Mouse (Mus musculus) left cerebral cortex, adult 2 months (tissue): ENCODE results near the gene Tcl1b5. TPM values are rescaled to one million over a fixed set of nuclear protein-coding genes. Genes with fewer than 3 reads are reported as not detected.
"Not testable (repeated sequence)": the region's sequence is repeated elsewhere in the genome, so short reads cannot be mapped to it uniquely, and the experiment has no call there.

ENCODE experiments used
- DNase-seq, 2 experiments: peaks; one replicate each; pipeline ENCODE4 v3.0.0; 2021 to 2022; ENCODE audit warnings: low spot score in 2 of 2, mixed read lengths in 1 of 2; ENCODE audit errors: extremely low spot score in 1 of 2
- H3K27ac ChIP-seq: fragments of 200-600 bp; 2 replicates; pipeline ENCODE4 v1.8.1; 2022
- H3K4me3 ChIP-seq: fragments of 200-600 bp; 2 replicates; pipeline ENCODE4 v1.8.1; 2022
- CTCF ChIP-seq: fragments of 200-600 bp; IDR thresholded peaks from 2 replicates; pipeline ENCODE4 v1.8.1; 2022; ENCODE audit warnings: antibody characterized with exemption, mild to moderate bottlenecking, moderate library complexity
- intact Hi-C: fragments of 180-260 bp; cut with DNase I; formaldehyde crosslinking; loops from one replicate; pipeline ENCODE4 v1.15.1; 2025
- total RNA-seq, 2 experiments: library from RNA; stranded (reverse); gene quantifications; 2 replicates each; pipeline ENCODE4 v1.2.3; 2021

Gene Tcl1b5
- total RNA-seq, 2 experiments from 2014 or later = not detected

- Histone ChIP-seq H3K27ac (no peak overlapping the region), H3K4me3 (no peak overlapping the region)
- no peak for TF ChIP-seq CTCF
- DNase-seq = no peak
- intact Hi-C loops = no loop called here
These were observed 9.4 kb upstream of the Tcl1b5 start for GRCm38 (mm10) chr12:105166734-105167133.

DNA sequence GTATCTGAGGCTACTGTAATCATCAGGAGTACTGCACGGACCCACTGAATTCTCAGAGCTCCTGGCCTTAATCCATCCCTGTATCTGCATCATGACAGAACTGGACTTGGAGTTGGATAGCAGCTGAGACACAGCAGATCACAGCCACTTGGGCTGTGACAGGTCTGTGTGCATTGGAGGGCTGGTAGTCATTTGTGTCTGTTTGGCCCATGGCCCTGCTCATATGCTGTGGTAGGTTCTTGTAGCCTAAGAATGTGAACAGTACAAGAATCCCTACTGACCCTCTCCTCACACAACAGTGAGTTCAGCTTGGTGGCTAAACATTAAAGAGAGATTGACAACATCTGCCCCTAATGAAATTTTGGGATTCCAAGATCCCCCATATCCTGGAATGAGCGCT lies 2.8 kb upstream of the Tcl1b5 start:
- no peak overlapping the region for H3K4me3 ChIP-seq
- H3K27ac ChIP-seq = no peak overlapping the region
- TF ChIP-seq CTCF = no peak
- no peak for DNase-seq
- intact Hi-C loops = no loop called here

- DNase-seq = peak; percentile 37 to 61
- intact Hi-C loops, H3K27ac ChIP-seq, H3K4me3 ChIP-seq: not testable (repeated sequence)
- TF ChIP-seq CTCF = peak; percentile 41
These were observed 1.8 kb upstream of the Tcl1b5 start for GRCm38 (mm10) chr12:105174318-105174717.

DNA sequence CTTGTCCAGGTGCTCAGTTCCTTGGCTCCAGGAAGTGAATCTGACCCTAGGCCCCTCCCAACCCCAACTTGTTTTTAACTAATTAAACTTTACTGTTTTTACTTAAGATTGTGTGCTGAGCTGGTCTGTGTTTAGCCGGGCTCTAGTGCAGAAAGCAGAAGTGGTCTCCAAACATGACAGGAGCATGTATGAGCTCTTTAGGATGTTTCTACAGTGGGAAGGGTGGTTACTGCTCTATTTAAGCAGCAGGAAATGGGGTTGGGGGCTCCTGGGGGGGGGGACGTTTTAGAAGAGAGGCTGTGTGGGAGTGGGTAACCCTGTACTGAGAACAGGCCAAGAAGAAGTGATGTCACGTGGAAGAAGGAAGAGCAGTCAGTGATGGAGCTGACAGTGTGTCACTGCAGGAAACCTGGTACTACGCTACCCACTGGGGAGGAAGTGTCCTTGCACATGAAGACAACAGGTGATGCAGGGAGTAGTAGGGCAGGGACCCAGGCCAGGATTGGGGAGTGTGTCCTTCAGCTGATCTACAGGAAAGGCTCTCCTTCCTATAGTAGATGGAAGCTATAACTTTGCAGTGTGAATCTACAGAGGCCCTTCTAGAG lies 5.0 kb downstream of the Tcl1b5 start:
- H3K27ac ChIP-seq, DNase-seq, H3K4me3 ChIP-seq, intact Hi-C loops: not testable (repeated sequence)

DNA sequence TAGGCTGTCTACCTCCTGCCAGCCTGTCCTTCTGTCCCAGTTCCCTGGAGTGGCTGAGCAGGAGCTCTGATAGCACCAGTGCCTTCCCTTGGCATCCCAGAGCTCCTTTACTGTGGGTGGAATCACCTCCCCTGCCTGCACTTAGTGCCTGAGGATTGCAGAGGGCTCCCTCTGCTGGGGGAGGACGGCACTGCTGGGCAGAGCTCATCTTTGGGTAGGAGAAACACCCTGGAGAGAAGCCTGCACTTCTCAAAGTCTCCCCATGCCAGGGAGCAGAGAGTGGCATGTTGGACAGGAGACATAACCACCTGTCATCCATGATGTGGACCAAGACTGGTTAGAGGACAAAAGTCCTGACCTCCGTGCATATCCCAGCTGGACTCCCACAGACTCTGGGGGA lies 12.8 kb downstream of the Tcl1b5 start:
- DNase-seq, intact Hi-C loops, H3K27ac ChIP-seq, H3K4me3 ChIP-seq: not testable (repeated sequence)
- TF ChIP-seq CTCF = peak; percentile 43

- H3K27ac ChIP-seq, H3K4me3 ChIP-seq, intact Hi-C loops, DNase-seq: not testable (repeated sequence)
These were observed 14.6 kb downstream of the Tcl1b5 start, which contains the start of gene Tcl1b3 for GRCm38 (mm10) chr12:105190743-105191142. Gene Tcl1b3 (plus strand): TSS chr12:105191043.

GRCm38 (mm10) chr12:105199684-105200497 lies 23.7 kb downstream of the Tcl1b5 start:
- H3K4me3 ChIP-seq, DNase-seq, H3K27ac ChIP-seq, intact Hi-C loops: not testable (repeated sequence)

- H3K27ac ChIP-seq, intact Hi-C loops, H3K4me3 ChIP-seq, DNase-seq: not testable (repeated sequence)
These were observed 25.5 kb downstream of the Tcl1b5 start, which contains the start of gene Tcl1b4 for GRCm38 (mm10) chr12:105201657-105202056. Gene Tcl1b4 (plus strand): TSS chr12:105201957.

GRCm38 (mm10) chr12:105207071-105207470 lies 30.9 kb downstream of the Tcl1b5 start:
- TF ChIP-seq CTCF = no peak
- H3K27ac ChIP-seq = no peak overlapping the region
- no peak for DNase-seq
- intact Hi-C loops = no loop called here
- no peak overlapping the region for H3K4me3 ChIP-seq

DNA sequence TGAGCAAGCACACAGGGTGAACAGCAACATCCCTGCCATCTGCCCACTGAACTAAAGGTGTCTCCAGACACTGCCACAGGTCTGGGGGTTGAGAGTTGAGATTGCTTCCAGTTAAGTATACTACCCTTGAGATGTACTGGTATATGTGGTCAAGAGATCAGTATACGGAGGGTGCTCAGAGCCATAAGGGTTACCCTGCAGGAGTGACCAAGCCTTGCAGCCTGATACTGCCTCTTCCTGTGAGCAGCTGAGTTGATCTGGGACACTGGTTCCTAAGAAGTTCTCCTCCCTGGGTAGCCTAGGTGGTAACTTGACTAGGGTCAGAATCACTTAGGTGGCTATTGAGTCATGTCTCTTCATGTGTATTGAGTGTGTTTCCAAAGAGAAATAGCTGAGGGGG lies 32.3 kb downstream of the Tcl1b5 start:
- no peak for DNase-seq
- Histone ChIP-seq H3K4me3 (no peak overlapping the region), H3K27ac (no peak overlapping the region)
- TF ChIP-seq CTCF = no peak
- intact Hi-C loops = no loop called here

DNA sequence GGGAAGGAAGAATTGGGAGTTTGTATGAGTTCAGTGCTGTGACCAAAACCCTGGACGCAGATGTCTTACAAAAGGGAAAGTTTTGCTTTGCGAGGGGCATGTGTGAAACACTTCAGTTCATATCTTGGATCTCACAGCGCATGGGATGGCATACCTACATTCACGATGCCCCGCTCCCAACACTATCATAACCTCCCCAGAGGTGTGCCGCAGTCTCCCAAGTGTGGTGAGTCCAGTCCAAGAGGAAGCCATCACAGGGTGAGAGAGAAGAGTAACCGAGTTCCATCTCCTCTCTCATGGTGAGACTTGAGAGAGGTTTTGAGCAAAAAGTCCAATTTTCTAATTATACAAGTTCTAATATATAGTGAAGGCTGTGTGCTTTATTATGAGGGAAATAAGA lies 33.1 kb downstream of the Tcl1b5 start:
- H3K27ac ChIP-seq = no peak overlapping the region
- DNase-seq = no peak
- H3K4me3 ChIP-seq = no peak overlapping the region
- intact Hi-C loops = no loop called here
- no peak for TF ChIP-seq CTCF

DNA sequence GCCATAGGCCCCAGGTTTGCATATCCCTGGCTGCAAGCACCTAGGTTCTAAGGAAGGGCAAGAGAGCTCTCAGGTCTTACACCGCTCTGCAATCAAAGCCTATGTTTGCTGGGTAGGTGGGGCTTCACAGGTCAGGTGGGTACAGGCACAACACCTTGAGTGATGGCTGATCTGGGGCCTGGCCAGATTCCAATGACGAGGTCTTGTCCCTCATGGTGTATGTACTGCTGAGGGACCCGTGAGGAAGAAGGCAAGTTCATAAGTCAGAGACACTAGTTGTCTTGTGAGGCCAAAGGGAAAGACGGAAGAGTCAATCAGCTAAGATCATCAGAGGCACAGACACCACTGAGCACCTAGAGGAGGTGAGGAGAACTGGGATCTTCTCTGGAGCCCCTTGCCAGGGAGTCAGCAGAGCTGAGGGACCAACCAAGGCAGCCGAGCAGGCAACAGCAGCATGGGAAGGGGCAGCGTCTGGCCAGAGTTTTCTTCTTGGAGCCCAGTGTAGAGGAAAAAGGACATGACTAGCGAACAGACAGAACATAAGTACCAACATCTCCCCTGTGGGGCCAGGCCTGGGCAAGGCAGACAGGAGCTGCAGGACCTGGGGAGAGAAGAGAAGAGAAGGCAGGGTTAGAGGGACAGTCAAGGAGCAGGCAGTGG lies 41.1 kb downstream of the Tcl1b5 start:
- no peak for TF ChIP-seq CTCF
- no peak overlapping the region for H3K4me3 ChIP-seq
- DNase-seq = no peak
- H3K27ac ChIP-seq = no peak overlapping the region
- intact Hi-C loops = no loop called here
